Mouse (Mus musculus) liver, embryonic 13.5 days (tissue): ENCODE results near the gene Ell2. TPM values are rescaled to one million over a fixed set of nuclear protein-coding genes. Genes with fewer than 3 reads are reported as not detected.
"Not testable (repeated sequence)": the region's sequence is repeated elsewhere in the genome, so short reads cannot be mapped to it uniquely, and the experiment has no call there.

ENCODE experiments used
- ATAC-seq: fragments of 200-750 bp; cut with Nextera tagmentation; 2 replicates; pipeline ENCODE4 v1.8.0; 2017; ENCODE audit warnings: low read depth, mild to moderate bottlenecking, moderate number of reproducible peaks, moderate library complexity
- DNase-seq: peaks from one replicate; pipeline ENCODE4 v3.0.0; 2022
- H3K27ac ChIP-seq: fragments of 300-500 bp; sonication (generic); 2 replicates; pipeline ENCODE4 v1.5.1; 2015; ENCODE audit warnings: moderate library complexity, mild to moderate bottlenecking, inconsistent platforms
- H3K27me3 ChIP-seq: fragments of 300-500 bp; sonication (generic); 2 replicates; pipeline ENCODE4 v1.6.1; 2015; ENCODE audit warnings: mild to moderate bottlenecking, inconsistent platforms
- H3K36me3 ChIP-seq: fragments of 300-500 bp; sonication (generic); 2 replicates; pipeline ENCODE4 v1.6.1; 2015; ENCODE audit warnings: mild to moderate bottlenecking, inconsistent platforms
- H3K4me1 ChIP-seq: fragments of 300-500 bp; sonication (generic); replicated peaks from 2 replicates; pipeline ENCODE4 v1.6.1; 2015; ENCODE audit warnings: inconsistent platforms
- H3K4me2 ChIP-seq: fragments of 300-500 bp; sonication (generic); 2 replicates; pipeline ENCODE4 v1.6.1; 2015; ENCODE audit warnings: inconsistent platforms, mild to moderate bottlenecking, moderate library complexity
- H3K4me3 ChIP-seq: fragments of 300-500 bp; sonication (generic); replicated peaks from 2 replicates; pipeline ENCODE4 v1.5.1; 2015; ENCODE audit warnings: mild to moderate bottlenecking, inconsistent platforms
- H3K9ac ChIP-seq: fragments of 300-500 bp; sonication (generic); 2 replicates; pipeline ENCODE4 v1.6.1; 2015; ENCODE audit warnings: mild to moderate bottlenecking, inconsistent platforms
- H3K9me3 ChIP-seq: fragments of 300-500 bp; sonication (generic); replicated peaks from 2 replicates; pipeline ENCODE4 v1.6.1; 2016; ENCODE audit warnings: inconsistent platforms
- WGBS: fragments of 180-500 bp; shearing (Covaris S2); methylation state at CpG from one replicate; pipeline ENCODE4 v1.1.7; 2015; ENCODE audit not compliant: insufficient replicate concordance; 5-methylcytosine and 5-hydroxymethylcytosine counted together
- polyA plus RNA-seq: library from polyadenylated mRNA; unstranded; fragments of >200 nt; fragmentation: Nextera tagmentation; extraction: Ambion mirVana; gene quantifications from 2 replicates; pipeline ENCODE4 v1.2.1, GENCODE M21; 2015

Gene Ell2
- polyA plus RNA-seq, 1 experiment from 2014 or later: 38.2 TPM

- not testable (repeated sequence) for ATAC-seq, DNase-seq, H3K9me3 ChIP-seq, H3K27me3 ChIP-seq
- peaks cover 27% of the 10 kb centered on the region for H3K36me3 ChIP-seq
- peak overlapping the region; percentile 58 for H3K9ac ChIP-seq
- H3K4me3 ChIP-seq: peak overlapping the region; percentile 35
- H3K4me1 ChIP-seq: peaks cover 78% of the 10 kb centered on the region
- H3K27ac ChIP-seq: peak overlapping the region; percentile 73
- peak overlapping the region; percentile 59 for H3K4me2 ChIP-seq
- WGBS: 81% methylated on average over 3 of the region's 4 CpGs
Measured at GRCm38 (mm10) chr13:75711517-75711916, 5.0 kb downstream of the Ell2 start.

- ATAC-seq, DNase-seq, H3K9ac ChIP-seq, H3K4me3 ChIP-seq, H3K27me3 ChIP-seq, H3K27ac ChIP-seq, H3K9me3 ChIP-seq: not testable (repeated sequence)
- 72% methylated on average over 5 of the region's 5 CpGs for WGBS
- Histone ChIP-seq H3K4me1 (peaks cover 83% of the 10 kb centered on the region), H3K4me2 (peak overlapping the region; percentile 59), H3K36me3 (peaks cover 27% of the 10 kb centered on the region)
Measured at GRCm38 (mm10) chr13:75712544-75712943, 6.0 kb downstream of the Ell2 start.

GRCm38 (mm10) chr13:75714407-75714806 is 7.8 kb downstream of the Ell2 start:
- H3K27ac ChIP-seq: peak overlapping the region; percentile 86
- ATAC-seq: no peak
- H3K4me1 ChIP-seq: peaks cover 92% of the 10 kb centered on the region
- no peak for DNase-seq
- peak overlapping the region; percentile 56 for H3K4me2 ChIP-seq
- H3K9me3 ChIP-seq: no peaks in the 10 kb centered on the region
- H3K27me3 ChIP-seq: no peaks in the 10 kb centered on the region
- peaks cover 24% of the 10 kb centered on the region for H3K36me3 ChIP-seq
- WGBS: 81% methylated on average over 6 of the region's 6 CpGs
- H3K9ac ChIP-seq: peak overlapping the region; percentile 61
- peak overlapping the region; percentile 27 for H3K4me3 ChIP-seq

GRCm38 (mm10) chr13:75717638-75718302 is 11.2 kb downstream of the Ell2 start:
- no peaks in the 10 kb centered on the region for H3K27me3 ChIP-seq

GRCm38 (mm10) chr13:75718376-75718775 is 11.8 kb downstream of the Ell2 start:
- Histone ChIP-seq H3K27ac (peak overlapping the region; percentile 90), H3K9ac (peak overlapping the region; percentile 63), H3K4me3 (peak overlapping the region; percentile 19), H3K4me2 (peak overlapping the region; percentile 59), H3K36me3 (peaks cover 24% of the 10 kb centered on the region), H3K9me3 (no peaks in the 10 kb centered on the region), H3K27me3 (no peaks in the 10 kb centered on the region), H3K4me1 (peaks cover 94% of the 10 kb centered on the region)
- ATAC-seq (no peak), DNase-seq (no peak)

More at GRCm38 (mm10) chr13:75717638-75718302, 11.2 kb downstream of the Ell2 start:
- no peaks in the 10 kb centered on the region for H3K9me3 ChIP-seq
- H3K36me3 ChIP-seq: peaks cover 24% of the 10 kb centered on the region
- peak overlapping the region; percentile 63 for H3K9ac ChIP-seq
- ATAC-seq (peak; percentile 83), DNase-seq (peak; percentile 70)
- H3K27ac ChIP-seq: peak overlapping the region; percentile 90
- H3K4me1 ChIP-seq: peaks cover 94% of the 10 kb centered on the region
- WGBS: 31% methylated on average over 3 of the region's 3 CpGs
- peak overlapping the region; percentile 59 for H3K4me2 ChIP-seq
- peak overlapping the region; percentile 19 for H3K4me3 ChIP-seq

- H3K27me3 ChIP-seq: no peaks in the 10 kb centered on the region
- no peaks in the 10 kb centered on the region for H3K9me3 ChIP-seq
- peak overlapping the region; percentile 85 for H3K27ac ChIP-seq
- DNase-seq: peak; percentile 57
- 14% methylated on average over 4 of the region's 4 CpGs for WGBS
- H3K9ac ChIP-seq: peak overlapping the region; percentile 64
- peak overlapping the region; percentile 61 for H3K4me2 ChIP-seq
- peak; percentile 93 for ATAC-seq
- H3K36me3 ChIP-seq: peaks cover 28% of the 10 kb centered on the region
- peaks cover 94% of the 10 kb centered on the region for H3K4me1 ChIP-seq
- peak overlapping the region; percentile 23 for H3K4me3 ChIP-seq
Measured at GRCm38 (mm10) chr13:75719645-75720044, 13.1 kb downstream of the Ell2 start.

- 69% methylated on average over 4 of the region's 4 CpGs for WGBS
- H3K27me3 ChIP-seq: no peaks in the 10 kb centered on the region
- no peaks in the 10 kb centered on the region for H3K9me3 ChIP-seq
- no peak overlapping the region for H3K4me3 ChIP-seq
- peaks cover 84% of the 10 kb centered on the region for H3K4me1 ChIP-seq
- DNase-seq: no peak
- ATAC-seq: no peak
- peak overlapping the region; percentile 58 for H3K9ac ChIP-seq
- H3K27ac ChIP-seq: peak overlapping the region; percentile 81
- H3K4me2 ChIP-seq: 0 out of 2 replicates have a peak overlapping the region, but pooled peaks have one; percentile 35
- peaks cover 47% of the 10 kb centered on the region for H3K36me3 ChIP-seq
Measured at GRCm38 (mm10) chr13:75726569-75727373, 20.2 kb downstream of the Ell2 start.

GRCm38 (mm10) chr13:75727932-75728331 is 21.4 kb downstream of the Ell2 start:
- 58% methylated on average over 1 of the region's 1 CpGs for WGBS
- Histone ChIP-seq H3K27me3 (no peaks in the 10 kb centered on the region), H3K9ac (peak overlapping the region; percentile 59; the same call in 1 of the 2 replicates), H3K4me3 (no peak overlapping the region), H3K36me3 (peaks cover 43% of the 10 kb centered on the region), H3K4me2 (peak overlapping the region; percentile 35; the same call in 1 of the 2 replicates), H3K27ac (peak overlapping the region; percentile 91), H3K9me3 (no peaks in the 10 kb centered on the region), H3K4me1 (peaks cover 86% of the 10 kb centered on the region)
- ATAC-seq (peak; percentile 61), DNase-seq (no peak)

- Histone ChIP-seq H3K9ac (peak overlapping the region; percentile 59), H3K27me3 (no peaks in the 10 kb centered on the region), H3K4me3 (peak overlapping the region; percentile 14; the same call in 1 of the 2 replicates), H3K36me3 (peaks cover 26% of the 10 kb centered on the region), H3K4me2 (peak overlapping the region; percentile 51), H3K27ac (peak overlapping the region; percentile 86), H3K9me3 (no peaks in the 10 kb centered on the region), H3K4me1 (peaks cover 84% of the 10 kb centered on the region)
- ATAC-seq (peak; percentile 45), DNase-seq (peak; percentile 53)
- WGBS: 52% methylated on average over 1 of the region's 1 CpGs
Measured at GRCm38 (mm10) chr13:75729834-75730233, 23.3 kb downstream of the Ell2 start.

- no peak overlapping the region; the same call in 1 of the 2 replicates for H3K9ac ChIP-seq
- ATAC-seq (no peak), DNase-seq (no peak)
- H3K4me3 ChIP-seq: no peak overlapping the region
- peaks cover 88% of the 10 kb centered on the region for H3K4me1 ChIP-seq
- no peaks in the 10 kb centered on the region for H3K9me3 ChIP-seq
- H3K36me3 ChIP-seq: peaks cover 23% of the 10 kb centered on the region
- H3K4me2 ChIP-seq: no peak overlapping the region
- H3K27me3 ChIP-seq: no peaks in the 10 kb centered on the region
- H3K27ac ChIP-seq: peak overlapping the region; percentile 94
Measured at GRCm38 (mm10) chr13:75730717-75731116, 24.2 kb downstream of the Ell2 start.

- H3K4me1 ChIP-seq: peaks cover 86% of the 10 kb centered on the region
- H3K36me3 ChIP-seq: peaks cover 15% of the 10 kb centered on the region
- H3K9ac ChIP-seq: peak overlapping the region; percentile 65
- H3K9me3 ChIP-seq: no peaks in the 10 kb centered on the region
- H3K27me3 ChIP-seq: no peaks in the 10 kb centered on the region
- peak overlapping the region; percentile 32; the same call in 1 of the 2 replicates for H3K4me3 ChIP-seq
- H3K27ac ChIP-seq: peak overlapping the region; percentile 94
- WGBS: 19% methylated on average over 3 of the region's 3 CpGs
- peak; percentile 99 for ATAC-seq
- peak; percentile 87 for DNase-seq
- H3K4me2 ChIP-seq: peak overlapping the region; percentile 58
Measured at GRCm38 (mm10) chr13:75733594-75734161, 27.1 kb downstream of the Ell2 start.
